Mouse (Mus musculus) left cerebral cortex, adult 2 months (tissue): ENCODE measurements around the gene Smpdl3b. TPM values are rescaled to one million over a fixed set of nuclear protein-coding genes. Genes with fewer than 3 reads are reported as not detected.
"Not testable (repeated sequence)": the region's sequence is repeated elsewhere in the genome, so short reads cannot be mapped to it uniquely, and the experiment has no call there.

Experiments
- DNase-seq, 2 experiments: peaks; one replicate each; pipeline ENCODE4 v3.0.0; 2021 to 2022; ENCODE audit warnings: low spot score in 2 of 2, mixed read lengths in 1 of 2; ENCODE audit errors: extremely low spot score in 1 of 2
- H3K27ac ChIP-seq: fragments of 200-600 bp; 2 replicates; pipeline ENCODE4 v1.8.1; 2022
- H3K4me3 ChIP-seq: fragments of 200-600 bp; 2 replicates; pipeline ENCODE4 v1.8.1; 2022
- CTCF ChIP-seq: fragments of 200-600 bp; IDR thresholded peaks from 2 replicates; pipeline ENCODE4 v1.8.1; 2022; ENCODE audit warnings: antibody characterized with exemption, mild to moderate bottlenecking, moderate library complexity
- intact Hi-C: fragments of 180-260 bp; cut with DNase I; formaldehyde crosslinking; loops from one replicate; pipeline ENCODE4 v1.15.1; 2025
- long read RNA-seq, 2 experiments: library from polyadenylated mRNA; stranded (forward); transcript quantifications; one replicate each; pipeline ENCODE4 v2.0.0; 2021; ENCODE audit warnings: borderline mapping rate in 2 of 2
- total RNA-seq, 2 experiments: library from RNA; stranded (reverse); gene quantifications; 2 replicates each; pipeline ENCODE4 v1.2.3; 2021

Smpdl3b gene
- 1 to 10 TPM; 4.3 to 4.4 TPM for total RNA-seq
- long read RNA-seq, experiment 1, partial matches to known transcripts: 0 of 3 reads
- long read RNA-seq, experiment 1, other reads (novel, unspliced or antisense): 0 of 3 reads
- long read RNA-seq, experiment 2, partial matches to known transcripts: 0 of 4 reads
- long read RNA-seq, experiment 2, other reads (novel, unspliced or antisense): 1 of 4 reads

DNA sequence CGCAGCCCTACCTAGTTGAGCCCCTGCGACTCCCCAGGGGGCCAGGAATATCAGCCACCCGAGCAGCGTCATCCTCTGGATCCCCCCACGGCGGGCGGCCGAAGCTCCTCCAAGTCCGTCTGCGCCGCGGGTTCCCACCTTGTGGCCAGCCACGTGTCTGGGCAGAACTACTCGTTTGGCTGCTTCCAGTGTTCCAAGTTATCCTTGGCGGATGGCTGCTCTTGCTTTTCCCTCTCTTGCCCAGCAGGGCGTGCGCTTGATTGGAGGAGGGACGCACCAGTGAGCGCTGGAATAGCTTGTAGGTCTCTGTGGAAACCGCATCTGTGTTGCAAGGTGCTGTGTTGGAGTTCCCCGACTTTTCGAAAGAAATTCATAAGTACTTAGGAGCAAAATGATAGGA lies at the start of gene Smpdl3b:
TSS of gene Smpdl3b (minus strand) at position 279 of the 400 bp plus-strand sequence.
- H3K27ac ChIP-seq: peak within 1 kb of the TSS; percentile 51
- intact Hi-C loops: no loop called here

DNA sequence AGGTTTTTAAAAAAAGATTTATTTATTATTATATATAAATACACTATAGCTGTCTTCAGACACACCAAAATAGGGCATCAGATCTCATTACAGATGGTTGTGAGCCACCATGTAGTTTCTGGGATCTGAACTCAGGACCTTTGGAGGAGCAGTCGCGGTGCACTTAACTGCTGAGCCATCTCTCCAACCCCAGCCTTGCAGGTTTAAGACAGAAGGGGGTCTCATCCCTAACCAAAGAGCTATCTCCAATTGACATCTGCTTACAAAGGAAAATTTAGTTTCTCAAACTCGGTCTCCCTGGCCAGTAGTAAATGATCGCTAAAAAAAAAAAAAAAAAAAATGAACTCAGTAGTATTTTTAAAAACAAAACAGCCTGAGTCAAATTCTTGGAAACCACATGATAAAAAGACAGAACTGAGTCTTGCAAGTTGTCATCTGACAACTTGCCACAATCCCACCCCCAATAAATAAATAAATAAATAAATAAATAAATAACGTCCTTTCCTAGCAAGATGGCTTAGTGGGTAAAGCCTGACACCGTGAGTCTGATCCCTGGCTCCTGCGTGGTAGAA lies 49.7 kb upstream of the Smpdl3b start:
- H3K4me3 ChIP-seq: no peak overlapping the region
- intact Hi-C loops: no loop called here
- DNase-seq: no peak

More for the DNA sequence above, at the start of gene Smpdl3b:
- peak within 1 kb of the TSS; percentile 45 for H3K4me3 ChIP-seq
- peak; percentile 64 for TF ChIP-seq CTCF
- peak; percentile 73 to 75 for DNase-seq

DNA sequence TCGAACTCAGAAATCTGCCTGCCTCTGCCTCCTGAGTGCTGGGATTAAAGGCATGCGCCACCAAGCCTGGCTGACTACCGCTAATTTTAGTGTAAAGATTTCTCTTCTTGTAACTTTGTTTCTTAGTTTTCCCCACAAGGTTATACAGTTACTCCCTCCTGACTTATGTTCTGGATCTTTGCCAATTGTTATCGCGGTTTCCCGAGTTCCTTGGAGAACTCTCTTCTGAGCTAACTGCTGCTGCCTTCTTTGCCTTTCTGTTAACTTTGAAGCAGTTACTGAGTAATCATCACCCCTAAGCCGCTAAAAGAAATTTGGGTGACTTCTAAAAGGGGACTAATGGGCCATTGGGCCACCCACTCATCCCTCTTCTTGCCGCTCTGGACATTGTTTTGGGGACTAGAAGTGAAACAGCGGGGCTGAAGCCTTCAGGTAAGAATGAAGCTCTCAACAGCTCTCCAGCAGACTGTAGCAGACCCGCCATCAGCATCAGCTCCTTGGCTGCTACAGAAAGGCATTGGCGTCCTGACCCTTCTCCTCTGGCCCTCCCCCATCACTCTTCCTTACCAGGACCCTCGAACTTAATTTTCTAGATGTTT lies 48.6 kb upstream of the Smpdl3b start:
- intact Hi-C loops: no loop called here
- no peak for TF ChIP-seq CTCF
- Histone ChIP-seq H3K4me3 (no peak overlapping the region), H3K27ac (no peak overlapping the region)
- no peak for DNase-seq

More for the DNA sequence above, 49.7 kb upstream of the Smpdl3b start:
- no peak overlapping the region for H3K27ac ChIP-seq
- TF ChIP-seq CTCF: no peak

DNA sequence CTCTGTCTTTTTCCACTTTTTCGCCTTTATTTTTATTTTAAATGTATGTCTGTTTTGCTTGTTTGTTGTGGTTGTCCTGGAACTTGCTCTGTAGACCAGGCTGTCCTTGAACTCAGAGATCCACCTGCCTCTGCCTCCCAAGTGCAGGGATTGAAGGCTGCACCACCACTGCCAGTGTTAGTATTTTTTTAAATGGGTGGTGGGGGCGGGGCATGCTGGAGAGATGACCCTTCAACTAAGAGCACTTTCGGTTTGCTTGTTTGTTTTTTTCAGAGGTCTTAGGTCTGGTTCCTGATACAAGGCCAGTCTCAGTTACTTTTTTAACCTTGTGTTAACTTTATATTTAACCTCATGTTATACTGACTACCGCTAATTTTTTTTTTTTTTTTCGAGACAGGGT lies 48.1 kb upstream of the Smpdl3b start:
- no peak overlapping the region for H3K4me3 ChIP-seq
- H3K27ac ChIP-seq: no peak overlapping the region
- no peak for DNase-seq
- intact Hi-C loops: no loop called here
- no peak for TF ChIP-seq CTCF

DNA sequence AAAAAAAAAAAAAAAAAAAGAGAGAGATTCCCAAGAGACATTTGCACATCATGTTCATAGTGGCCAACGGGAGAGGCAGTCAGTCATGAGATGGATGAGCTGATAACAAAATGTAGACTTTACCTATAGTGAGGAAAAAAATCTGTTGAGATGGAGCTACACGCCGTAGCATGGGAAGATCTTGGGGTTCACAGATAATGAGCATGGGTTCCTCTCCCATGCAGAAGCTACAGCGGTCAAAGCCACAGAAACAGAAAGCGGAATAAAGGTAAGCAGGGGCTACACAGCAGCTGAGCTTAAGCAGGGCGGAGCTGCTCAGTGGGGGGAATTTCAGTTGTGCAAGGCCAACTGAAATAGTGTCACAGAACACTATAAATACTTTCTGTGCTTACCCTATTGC lies 47.3 kb upstream of the Smpdl3b start:
- no peak for TF ChIP-seq CTCF
- Histone ChIP-seq H3K27ac (no peak overlapping the region), H3K4me3 (no peak overlapping the region)
- DNase-seq: no peak
- intact Hi-C loops: no loop called here

DNA sequence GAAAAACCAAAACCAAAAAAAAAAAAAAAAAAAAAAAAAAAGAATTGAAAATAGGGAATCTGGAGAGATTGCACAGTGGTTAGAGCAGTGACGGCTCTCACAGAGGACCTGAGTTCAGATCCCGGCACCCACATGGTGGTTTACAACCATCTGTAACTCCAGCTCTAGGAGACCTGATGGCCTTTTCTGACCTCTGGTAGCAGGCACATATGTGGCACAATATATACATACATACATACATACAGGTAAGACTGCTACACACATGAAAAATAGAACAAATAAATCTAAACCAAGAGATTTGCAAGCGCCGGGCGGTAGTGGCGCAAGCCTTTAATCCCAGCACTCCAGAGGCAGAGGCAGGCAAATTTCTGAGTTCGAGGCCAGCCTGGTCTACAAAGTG lies 46.8 kb upstream of the Smpdl3b start:
- no peak overlapping the region for H3K4me3 ChIP-seq
- no peak for TF ChIP-seq CTCF
- DNase-seq: no peak
- intact Hi-C loops: no loop called here
- no peak overlapping the region for H3K27ac ChIP-seq

DNA sequence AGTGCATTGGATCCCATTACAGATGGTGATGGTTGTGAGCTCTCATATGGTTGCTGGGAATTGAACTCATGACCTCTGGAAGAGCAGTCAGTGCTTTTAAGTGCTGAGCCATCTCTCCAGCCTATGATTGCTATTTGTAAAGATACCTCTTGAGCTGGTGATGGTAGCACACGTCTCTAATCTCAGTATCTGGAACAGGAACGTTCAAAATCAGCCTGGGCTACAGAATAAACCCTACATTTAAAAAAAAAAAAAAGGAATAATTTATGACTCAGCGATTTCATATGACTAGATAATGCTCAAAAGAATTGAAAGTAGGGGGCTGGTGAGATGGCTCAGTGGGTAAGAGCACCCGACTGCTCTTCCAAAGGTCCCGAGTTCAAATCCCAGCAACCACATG lies 46.2 kb upstream of the Smpdl3b start:
- no peak overlapping the region for H3K4me3 ChIP-seq
- intact Hi-C loops: no loop called here
- no peak for DNase-seq
- no peak for TF ChIP-seq CTCF
- H3K27ac ChIP-seq: no peak overlapping the region

DNA sequence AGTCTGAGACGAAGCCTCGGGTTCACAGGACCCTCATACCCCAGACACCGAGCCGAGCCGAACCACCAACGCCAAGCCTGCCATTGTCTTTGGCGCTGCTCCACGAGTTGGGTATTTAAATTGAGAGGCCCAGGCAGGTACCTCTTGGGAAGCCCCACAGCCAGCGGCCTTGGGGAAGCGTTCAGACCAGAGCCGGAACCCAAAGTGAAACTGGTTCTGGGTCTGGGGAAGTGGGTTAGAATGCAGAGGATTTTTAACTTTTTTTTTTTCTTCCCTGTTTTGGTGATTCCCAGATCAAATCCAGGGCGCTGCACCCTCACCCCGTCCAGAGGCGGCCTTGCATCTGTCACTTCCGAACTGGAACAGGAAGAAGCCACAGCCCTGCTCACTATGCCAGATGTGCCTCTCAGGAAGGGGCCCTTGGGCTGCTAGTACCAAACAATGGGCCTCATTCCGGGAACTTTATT lies 45.2 kb upstream of the Smpdl3b start:
- Histone ChIP-seq H3K27ac (no peak overlapping the region), H3K4me3 (no peak overlapping the region)
- intact Hi-C loops: no loop called here
- no peak for DNase-seq
- no peak for TF ChIP-seq CTCF

DNA sequence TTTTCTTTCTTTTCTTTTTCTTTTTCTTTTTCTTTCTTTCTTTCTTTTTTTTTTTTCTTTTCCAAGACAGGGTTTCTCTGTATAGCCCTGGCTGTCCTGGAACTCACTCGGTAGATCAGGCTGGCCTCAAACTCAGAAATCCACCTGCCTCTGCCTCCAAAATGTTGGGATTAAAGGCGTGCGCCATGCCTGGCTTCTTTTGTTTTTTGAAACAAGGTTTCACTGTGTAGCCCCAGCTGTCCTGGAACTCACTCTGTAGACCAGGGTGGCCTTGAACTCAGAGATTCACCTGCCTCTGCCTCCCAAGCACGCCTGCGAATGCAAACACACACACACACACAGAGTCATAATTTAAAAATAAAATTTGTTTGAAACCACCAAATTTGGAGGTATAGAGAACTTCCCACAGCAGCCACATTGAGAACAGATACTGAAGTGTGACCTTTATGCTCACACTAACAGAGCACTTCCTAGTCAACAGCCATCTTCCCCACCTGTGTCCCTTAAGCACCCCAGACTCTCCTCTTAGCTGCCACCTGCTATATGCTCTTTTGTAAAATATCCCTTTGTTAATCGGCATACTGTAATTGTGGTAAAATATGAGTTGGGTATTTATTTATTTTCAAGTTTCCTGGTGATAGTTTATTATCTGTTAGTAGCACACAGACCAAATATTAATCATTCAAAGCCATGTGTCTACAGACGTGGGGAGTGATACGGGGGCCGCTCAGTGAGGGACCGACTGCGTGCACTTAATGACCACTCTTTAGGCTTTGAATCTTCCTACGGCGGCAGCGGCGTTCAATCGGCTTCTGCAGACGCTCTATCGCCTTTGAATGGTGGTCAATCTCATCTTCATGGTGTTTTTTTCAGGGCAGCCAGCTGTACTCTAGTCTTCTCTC lies 44.4 kb upstream of the Smpdl3b start:
- intact Hi-C loops: no loop called here
- TF ChIP-seq CTCF: no peak
- no peak overlapping the region for H3K4me3 ChIP-seq
- H3K27ac ChIP-seq: no peak overlapping the region
- DNase-seq: no peak

DNA sequence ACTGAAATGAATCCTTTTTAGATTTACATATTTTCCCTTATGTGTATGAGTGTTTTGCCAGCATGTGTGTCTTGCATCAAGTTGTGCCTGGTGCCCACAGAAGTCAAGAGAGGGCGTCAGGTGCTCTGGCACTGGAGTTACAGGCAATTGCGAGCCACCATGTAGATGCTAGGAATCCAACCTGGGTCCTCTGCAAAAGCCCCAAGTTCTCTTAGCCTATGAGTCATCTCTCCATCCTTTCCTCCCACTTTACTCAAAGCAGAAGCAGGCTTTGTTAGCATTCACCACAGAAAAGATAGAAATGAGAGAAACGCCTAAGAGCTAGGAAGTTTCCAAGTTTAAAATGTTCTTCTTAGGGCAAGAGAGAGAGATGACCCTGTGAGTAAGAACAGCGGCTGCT lies 42.8 kb upstream of the Smpdl3b start:
- DNase-seq: no peak

DNA sequence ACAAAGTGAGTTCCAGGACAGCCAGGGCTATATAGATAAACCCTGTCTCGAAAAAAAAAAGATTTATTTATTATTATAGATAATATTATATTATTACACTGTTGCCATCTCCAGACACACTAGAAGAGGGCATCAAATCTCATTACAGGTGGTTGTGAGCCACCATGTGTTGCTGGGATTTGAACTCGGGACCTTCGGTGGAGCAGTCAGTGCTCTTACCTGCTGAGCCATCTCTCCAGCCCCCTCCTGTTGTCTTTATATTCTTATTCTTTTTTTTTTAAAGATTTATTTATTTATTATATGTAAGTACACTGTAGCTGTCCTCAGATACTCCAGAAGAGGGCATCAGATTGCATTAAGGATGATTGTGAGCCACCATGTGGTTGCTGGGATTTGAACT lies 41.6 kb upstream of the Smpdl3b start:
- DNase-seq, H3K27ac ChIP-seq, intact Hi-C loops, H3K4me3 ChIP-seq: not testable (repeated sequence)

More for the DNA sequence above, 42.8 kb upstream of the Smpdl3b start:
- TF ChIP-seq CTCF: no peak
- intact Hi-C loops: no loop called here
- H3K4me3 ChIP-seq: no peak overlapping the region
- H3K27ac ChIP-seq: 0 out of 2 replicates have a peak overlapping the region, but pooled peaks have one; percentile 12

DNA sequence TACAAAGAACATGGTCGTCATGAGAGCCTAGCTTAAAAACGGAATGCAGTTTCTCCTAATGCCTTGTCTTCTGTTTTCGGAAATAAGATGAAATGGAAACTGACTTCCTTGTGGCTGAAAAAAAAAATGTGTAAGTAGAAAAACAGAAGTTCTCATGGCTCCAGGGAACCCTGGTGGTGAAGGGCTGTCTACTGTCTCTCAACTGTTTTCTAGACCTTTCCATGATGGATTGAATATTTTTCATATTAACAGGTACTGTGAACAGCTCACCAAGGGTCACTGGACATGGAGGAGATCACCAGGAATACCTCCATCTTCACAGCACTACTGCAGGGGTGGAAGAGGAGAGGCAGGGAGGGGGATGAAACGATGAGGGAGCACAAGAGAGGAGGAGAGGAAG lies 41.0 kb upstream of the Smpdl3b start:
- DNase-seq: no peak

More for the DNA sequence above, 41.0 kb upstream of the Smpdl3b start:
- intact Hi-C loops: no loop called here
- H3K4me3 ChIP-seq: no peak overlapping the region
- TF ChIP-seq CTCF: no peak; the same call in 1 of the 2 replicates
- no peak overlapping the region for H3K27ac ChIP-seq
